Mouse (Mus musculus) lung, embryonic 14.5 days (tissue): ENCODE measurements around the gene Immp1l. TPM values are rescaled to one million over a fixed set of nuclear protein-coding genes. Genes with fewer than 3 reads are reported as not detected.
A peak's percentile ranks its signal among the peaks of the same experiment; 100 is the strongest.

ENCODE experiments used
- ATAC-seq: fragments of 200-750 bp; cut with Nextera tagmentation; 2 replicates; pipeline ENCODE4 v1.8.0; 2017; ENCODE audit warnings: mild to moderate bottlenecking, moderate TSS enrichment, moderate library complexity; ENCODE audit not compliant: insufficient read depth
- DNase-seq: peaks from one replicate; pipeline ENCODE4 v3.0.0-alpha.2; 2015
- H3K27ac ChIP-seq: fragments of 300-500 bp; sonication (generic); 2 replicates; pipeline ENCODE4 v1.5.1; 2014; ENCODE audit warnings: low read depth, mild to moderate bottlenecking, moderate library complexity
- H3K27me3 ChIP-seq: fragments of 300-500 bp; sonication (generic); 2 replicates; pipeline ENCODE4 v1.6.1; 2014; ENCODE audit warnings: low read length, control low read depth; ENCODE audit not compliant: insufficient read depth
- H3K36me3 ChIP-seq: fragments of 300-500 bp; sonication (generic); 2 replicates; pipeline ENCODE4 v1.6.1; 2014; ENCODE audit warnings: control low read depth; ENCODE audit not compliant: insufficient read depth
- H3K4me1 ChIP-seq: fragments of 300-500 bp; sonication (generic); 2 replicates; pipeline ENCODE4 v1.6.1; 2014; ENCODE audit warnings: antibody characterized with exemption, control low read depth; ENCODE audit not compliant: insufficient read depth
- H3K4me2 ChIP-seq: fragments of 300-500 bp; sonication (generic); 2 replicates; pipeline ENCODE4 v1.6.1; 2014; ENCODE audit warnings: mild to moderate bottlenecking
- H3K4me3 ChIP-seq: fragments of 300-500 bp; sonication (generic); 2 replicates; pipeline ENCODE4 v1.5.1; 2014; ENCODE audit warnings: low read depth, low read length
- H3K9ac ChIP-seq: fragments of 300-500 bp; sonication (generic); 2 replicates; pipeline ENCODE4 v1.6.1; 2014
- H3K9me3 ChIP-seq: fragments of 300-500 bp; sonication (generic); 2 replicates; pipeline ENCODE4 v1.6.1; 2016; ENCODE audit warnings: low read depth, low read length, control low read depth
- CTCF ChIP-seq: IDR thresholded peaks from 2 replicates; pipeline ENCODE4 v1.5.1; 2016; ENCODE audit warnings: antibody characterized with exemption, low read depth
- WGBS: fragments of 180-500 bp; shearing (Covaris S2); extraction: QIAGEN DNeasy Blood & Tissue Kit; methylation state at CpG from one replicate; pipeline ENCODE4 v1.1.7; 2014; 5-methylcytosine and 5-hydroxymethylcytosine counted together
- polyA plus RNA-seq: library from polyadenylated mRNA; unstranded; fragments of >200 nt; fragmentation: Nextera tagmentation; extraction: Ambion mirVana; gene quantifications from 2 replicates; pipeline ENCODE4 v1.2.1, GENCODE M21; 2014

The Immp1l gene
- polyA plus RNA-seq, 1 experiment from 2014 or later, result 119 TPM

DNA sequence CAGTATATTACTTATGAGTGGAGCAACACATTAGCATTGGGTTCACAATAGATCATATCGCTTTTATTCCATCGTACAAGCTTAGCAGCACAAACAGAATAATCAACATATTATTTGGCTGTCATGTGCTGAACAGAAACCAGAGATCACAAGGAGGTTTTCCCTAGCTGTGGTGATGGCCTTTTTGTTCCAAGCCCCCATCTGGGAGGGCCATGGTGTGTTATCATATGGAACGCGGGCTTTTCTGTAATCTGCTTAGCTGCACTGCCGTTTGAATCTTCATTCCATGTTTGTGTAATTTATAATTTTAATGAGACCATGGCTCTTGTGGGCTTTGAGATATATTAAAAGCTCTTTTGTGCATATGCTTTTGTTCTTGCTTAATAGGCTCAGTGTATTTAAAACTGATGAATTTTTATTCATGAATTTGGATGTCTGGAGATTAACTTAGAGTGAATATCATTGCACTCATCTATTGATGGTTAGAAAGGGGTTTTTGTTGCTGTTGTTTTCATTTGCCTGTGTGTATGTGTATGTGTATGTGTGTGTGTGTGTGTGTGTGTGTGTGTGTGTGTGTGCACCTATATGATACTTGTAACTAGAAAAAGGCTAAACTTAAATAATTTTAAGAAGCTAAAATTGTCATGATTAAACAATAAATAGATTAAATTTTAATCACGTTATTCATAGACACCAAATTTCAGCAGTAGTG is 9.4 kb downstream of the Immp1l start:
- no peaks in the 10 kb centered on the region for H3K9me3 ChIP-seq
- no peaks in the 10 kb centered on the region; the same call in 1 of the 2 replicates for H3K36me3 ChIP-seq
- no peak overlapping the region for H3K27ac ChIP-seq
- H3K4me1 ChIP-seq, result no peaks in the 10 kb centered on the region
- no peak for DNase-seq
- no peak for TF ChIP-seq CTCF
- no peaks in the 10 kb centered on the region for H3K27me3 ChIP-seq
- no peak for ATAC-seq
- 86% methylated on average over 6 of the region's 6 CpGs for WGBS
- no peak overlapping the region for H3K4me2 ChIP-seq
- no peak overlapping the region for H3K4me3 ChIP-seq
- no peak overlapping the region for H3K9ac ChIP-seq

GRCm38 (mm10) chr2:105916671-105917070 is 12.2 kb downstream of the Immp1l start:
- TF ChIP-seq CTCF, result no peak
- Histone ChIP-seq H3K4me3 (no peak overlapping the region), H3K27ac (no peak overlapping the region), H3K9me3 (no peaks in the 10 kb centered on the region), H3K27me3 (no peaks in the 10 kb centered on the region), H3K4me1 (no peaks in the 10 kb centered on the region), H3K4me2 (no peak overlapping the region), H3K36me3 (no peaks in the 10 kb centered on the region), H3K9ac (no peak overlapping the region)
- no peak for DNase-seq
- ATAC-seq, result no peak
- 82% methylated on average over 1 of the region's 1 CpGs for WGBS

DNA sequence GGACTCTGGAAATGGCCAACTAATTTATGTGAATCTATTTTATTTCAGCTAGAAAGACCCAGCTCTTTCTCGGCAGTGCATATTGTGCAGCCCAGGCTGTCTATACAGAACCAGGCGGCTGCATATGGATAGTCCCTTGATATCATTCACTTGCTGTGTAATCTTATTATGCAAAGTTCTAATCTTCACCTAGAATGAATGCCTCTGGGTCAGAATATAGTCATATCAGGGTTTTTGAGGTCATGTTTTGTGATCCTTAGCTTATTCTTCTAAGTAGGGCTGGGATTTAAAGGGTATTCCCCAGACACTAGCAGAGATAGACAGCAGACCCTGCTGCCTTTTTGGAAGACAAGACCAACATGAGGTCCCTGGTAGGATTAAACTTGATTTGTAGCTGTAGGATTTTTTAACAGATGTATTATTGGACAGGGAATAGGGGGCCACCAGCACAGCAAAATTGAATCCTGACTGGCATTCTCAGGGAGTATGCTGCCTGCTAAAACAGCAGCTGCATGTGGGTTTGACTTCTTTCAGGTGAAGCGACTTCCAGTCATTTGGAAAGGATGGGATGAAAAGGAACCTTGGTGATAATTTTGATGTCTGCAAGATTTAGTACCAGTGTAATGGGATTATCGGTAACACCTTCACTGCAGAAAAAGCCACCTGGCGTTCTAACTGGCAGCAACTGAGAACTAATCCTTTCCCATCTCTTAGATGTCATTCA is 13.3 kb downstream of the Immp1l start:
- WGBS, result 74% methylated on average over 5 of the region's 5 CpGs
- Histone ChIP-seq H3K4me3 (no peak overlapping the region), H3K4me1 (no peaks in the 10 kb centered on the region), H3K27ac (no peak overlapping the region), H3K9me3 (no peaks in the 10 kb centered on the region), H3K4me2 (no peak overlapping the region), H3K9ac (no peak overlapping the region), H3K36me3 (no peaks in the 10 kb centered on the region), H3K27me3 (no peaks in the 10 kb centered on the region)
- DNase-seq (no peak), ATAC-seq (no peak)
- no peak for TF ChIP-seq CTCF

DNA sequence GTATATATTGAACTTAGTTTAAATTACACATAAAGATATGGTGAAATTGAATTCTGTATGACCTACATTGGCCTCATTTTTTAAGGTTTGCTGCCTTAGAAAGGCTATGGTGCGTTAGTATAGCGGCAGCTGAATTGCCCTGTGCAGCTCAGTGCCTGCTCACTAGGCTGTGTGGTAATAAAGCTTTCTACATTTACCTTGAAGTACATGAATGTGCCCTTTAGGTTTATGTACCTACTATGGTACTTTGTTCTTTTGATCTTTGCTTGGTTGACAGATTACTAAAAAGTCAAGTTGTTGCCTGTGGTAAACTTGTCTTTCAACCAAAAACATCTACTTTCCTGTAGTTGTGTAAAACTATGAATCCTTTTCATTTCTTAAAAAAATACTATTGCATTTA is 45.7 kb downstream of the Immp1l start:
- H3K27ac ChIP-seq, result no peak overlapping the region
- H3K9me3 ChIP-seq, result no peaks in the 10 kb centered on the region
- DNase-seq, result no peak
- no peak overlapping the region for H3K4me2 ChIP-seq
- 95% methylated on average over 2 of the region's 2 CpGs for WGBS
- ATAC-seq, result no peak
- H3K9ac ChIP-seq, result no peak overlapping the region
- no peak for TF ChIP-seq CTCF
- no peak overlapping the region for H3K4me3 ChIP-seq
- H3K36me3 ChIP-seq, result no peaks in the 10 kb centered on the region
- H3K4me1 ChIP-seq, result no peaks in the 10 kb centered on the region
- H3K27me3 ChIP-seq, result no peaks in the 10 kb centered on the region

DNA sequence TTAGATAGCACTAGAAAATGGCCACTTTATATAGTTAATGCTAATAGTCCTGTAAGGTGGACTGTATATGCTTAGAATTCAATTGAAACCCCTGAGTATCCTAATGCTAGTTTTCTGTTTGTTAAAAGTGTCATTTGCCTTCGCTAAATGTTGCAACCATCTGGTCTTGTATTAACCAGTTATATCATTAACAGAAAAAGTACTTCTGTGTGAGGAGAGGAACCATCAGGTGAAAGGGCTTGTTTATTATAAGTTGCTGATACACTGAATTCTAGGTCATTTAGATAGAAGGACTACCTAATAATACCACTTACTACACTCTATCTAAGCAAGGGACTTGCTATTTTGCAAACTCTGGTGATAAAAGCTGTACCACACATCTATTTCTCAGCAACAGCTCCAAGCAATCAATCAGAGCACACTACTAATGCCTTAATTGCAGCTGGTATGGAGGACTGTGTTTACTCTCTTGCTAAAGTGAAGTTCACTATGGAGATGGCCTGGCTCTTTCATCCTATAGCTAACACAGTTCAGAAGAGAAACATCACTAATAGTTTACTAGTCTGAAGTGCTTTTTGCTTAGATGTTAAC is 47.0 kb downstream of the Immp1l start:
- 71% methylated on average over 1 of the region's 1 CpGs for whole genome bisulfite sequencing

GRCm38 (mm10) chr2:105953862-105954261 is 49.4 kb downstream of the Immp1l start:
- no peak for ATAC-seq
- no peak overlapping the region for H3K4me2 ChIP-seq
- no peak overlapping the region for H3K4me3 ChIP-seq
- 74% methylated on average over 4 of the region's 4 CpGs for WGBS
- DNase-seq, result no peak
- H3K4me1 ChIP-seq, result no peaks in the 10 kb centered on the region
- H3K9me3 ChIP-seq, result no peaks in the 10 kb centered on the region
- no peak for TF ChIP-seq CTCF
- H3K27ac ChIP-seq, result no peak overlapping the region
- H3K27me3 ChIP-seq, result no peaks in the 10 kb centered on the region
- H3K9ac ChIP-seq, result no peak overlapping the region
- H3K36me3 ChIP-seq, result no peaks in the 10 kb centered on the region

More for the DNA sequence above, 47.0 kb downstream of the Immp1l start:
- Histone ChIP-seq H3K36me3 (no peaks in the 10 kb centered on the region), H3K9me3 (no peaks in the 10 kb centered on the region), H3K4me1 (no peaks in the 10 kb centered on the region), H3K4me2 (no peak overlapping the region), H3K27ac (no peak overlapping the region), H3K4me3 (no peak overlapping the region), H3K9ac (no peak overlapping the region), H3K27me3 (no peaks in the 10 kb centered on the region)
- peak; percentile 24; the same call in 1 of the 2 replicates for ATAC-seq
- DNase-seq, result peak; percentile 17
- TF ChIP-seq CTCF, result no peak

DNA sequence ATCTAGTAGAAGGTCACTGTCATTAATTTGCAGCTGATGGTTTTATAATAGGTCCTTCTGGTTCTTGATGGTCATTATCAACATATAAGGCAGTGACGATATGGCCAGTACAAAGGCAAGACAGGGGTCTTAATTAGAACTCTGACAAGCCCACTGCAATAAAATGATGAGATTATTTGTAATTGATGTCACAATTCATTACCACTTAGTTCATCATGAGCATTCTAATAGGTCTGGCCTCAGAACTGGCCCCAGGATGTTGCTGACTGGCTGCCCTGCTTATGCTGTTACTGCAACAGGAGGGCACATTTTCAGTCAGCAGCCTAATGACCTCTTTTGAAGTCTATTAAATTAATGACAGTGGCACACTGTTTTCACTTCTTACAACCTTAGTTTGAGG is 59.0 kb downstream of the Immp1l start:
- no peak for TF ChIP-seq CTCF
- Histone ChIP-seq H3K27ac (no peak overlapping the region), H3K4me2 (no peak overlapping the region), H3K9ac (no peak overlapping the region), H3K27me3 (no peaks in the 10 kb centered on the region), H3K4me3 (no peak overlapping the region), H3K9me3 (no peaks in the 10 kb centered on the region), H3K36me3 (peaks cover 10% of the 10 kb centered on the region; the same call in 1 of the 2 replicates), H3K4me1 (no peaks in the 10 kb centered on the region)
- no peak for ATAC-seq
- no peak for DNase-seq
- WGBS, result 94% methylated on average over 1 of the region's 1 CpGs
